Mouse (Mus musculus) lung, adult 2 months (tissue): ENCODE results near the gene Golga7b.

Experiments used
- CTCF ChIP-seq: fragments of 200-500 bp; IDR thresholded peaks from 2 replicates; pipeline ENCODE4 v1.5.1; 2011; ENCODE audit warnings: mild to moderate bottlenecking, low read length, control low read depth; ENCODE audit not compliant: insufficient read depth
- POLR2A ChIP-seq: fragments of 200-500 bp; IDR thresholded peaks from 2 replicates; pipeline ENCODE4 v1.6.1; 2011; ENCODE audit warnings: low read depth, mild to moderate bottlenecking, control low read depth, low read length, borderline replicate concordance; ENCODE audit errors: extremely low read depth

GRCm38 (mm10) chr19:42270119-42270518 lies 22.7 kb downstream of the Golga7b start:
- TF ChIP-seq POLR2A (no peak), CTCF (no peak)
